Mouse (Mus musculus): ENCODE results near the gene Dusp22. TPM values are rescaled to one million over a fixed set of nuclear protein-coding genes. Genes with fewer than 3 reads are reported as not detected.

The Dusp22 gene
- polyA plus RNA-seq, 1 experiment from 2014 or later, result 16.6 TPM

- no peak for ATAC-seq (replicated peaks)
- no peaks in the 10 kb centered on the region for H3K36me3 ChIP-seq
- H3K9me3 ChIP-seq, result no peaks in the 10 kb centered on the region
- no peak overlapping the region for H3K4me2 ChIP-seq (replicated peaks)
- H3K4me3 ChIP-seq, result no peak overlapping the region
- no peaks in the 10 kb centered on the region for H3K4me1 ChIP-seq
- 69% methylated on average over 9 of the region's 9 CpGs for WGBS
- no peak overlapping the region for H3K27ac ChIP-seq (replicated peaks)
- peaks cover 17% of the 10 kb centered on the region for H3K27me3 ChIP-seq
- H3K9ac ChIP-seq (replicated peaks), result no peak overlapping the region
These were observed 96.3 kb downstream of the Dusp22 start for GRCm38 (mm10) chr13:30755998-30756639.

- no peak overlapping the region for H3K4me2 ChIP-seq (replicated peaks)
- WGBS, result 86% methylated on average over 14 of the region's 14 CpGs
These were observed 97.6 kb downstream of the Dusp22 start for GRCm38 (mm10) chr13:30757264-30757900.

GRCm38 (mm10) chr13:30758789-30759381, 99.1 kb downstream of the Dusp22 start:
- Histone ChIP-seq H3K4me2 (replicated peaks) (no peak overlapping the region), H3K36me3 (no peaks in the 10 kb centered on the region), H3K27ac (replicated peaks) (no peak overlapping the region), H3K4me1 (no peaks in the 10 kb centered on the region), H3K27me3 (no peaks in the 10 kb centered on the region), H3K9ac (replicated peaks) (no peak overlapping the region), H3K9me3 (no peaks in the 10 kb centered on the region), H3K4me3 (no peak overlapping the region)
- WGBS, result 62% methylated on average over 11 of the region's 11 CpGs
- no peak for ATAC-seq (replicated peaks)

More at GRCm38 (mm10) chr13:30757264-30757900, 97.6 kb downstream of the Dusp22 start:
- ATAC-seq (replicated peaks), result no peak
- no peak overlapping the region for H3K27ac ChIP-seq (replicated peaks)
- no peak overlapping the region for H3K9ac ChIP-seq (replicated peaks)
- H3K36me3 ChIP-seq, result no peaks in the 10 kb centered on the region
- no peaks in the 10 kb centered on the region for H3K9me3 ChIP-seq
- H3K27me3 ChIP-seq, result 0 out of 2 replicates have a peak, but pooled peaks cover 5% of the 10 kb centered on the region
- H3K4me3 ChIP-seq, result no peak overlapping the region
- H3K4me1 ChIP-seq, result no peaks in the 10 kb centered on the region

GRCm38 (mm10) chr13:30760374-30761090, 100.7 kb downstream of the Dusp22 start:
- Histone ChIP-seq H3K27ac (replicated peaks) (no peak overlapping the region), H3K9ac (replicated peaks) (no peak overlapping the region), H3K36me3 (no peaks in the 10 kb centered on the region), H3K4me2 (replicated peaks) (no peak overlapping the region), H3K27me3 (no peaks in the 10 kb centered on the region), H3K4me1 (no peaks in the 10 kb centered on the region), H3K9me3 (no peaks in the 10 kb centered on the region), H3K4me3 (no peak overlapping the region)
- WGBS, result 87% methylated on average over 3 of the region's 3 CpGs
- ATAC-seq (replicated peaks), result no peak

Other genes with a start within 250 kb of the Dusp22 start
- gene Uqcrfs1, start 114.6 kb upstream of the Dusp22 start, polyA plus RNA-seq (2015; fragmentation: Nextera tagmentation; extraction: Ambion mirVana), result 233 and 246 TPM in 2 replicates
- 0.06 and 0.23 TPM in 2 replicates for gene Irf4, start 89.2 kb downstream of the Dusp22 start, polyA plus RNA-seq (2015; fragmentation: Nextera tagmentation; extraction: Ambion mirVana)